Mouse (Mus musculus): Measurements from ENCODE around the gene Ecm1. TPM values are rescaled to one million over a fixed set of nuclear protein-coding genes. Genes with fewer than 3 reads are reported as not detected.

Gene Ecm1
- 13.3 and 14.3 TPM in 2 replicates for polyA plus RNA-seq (2014; fragmentation: Nextera tagmentation; extraction: Ambion mirVana)

- H3K36me3 ChIP-seq (ENCODE audit: control insufficient read depth, insufficient read depth, low read length): peaks cover 2% of the 10 kb centered on the region; the same call in 1 of the 2 replicates
- no peak for DNase-seq (ENCODE audit: low spot score)
- ATAC-seq (ENCODE audit: low FRiP score): no peak
- WGBS: 86% methylated on average over 7 of the region's 7 CpGs
- no peaks in the 10 kb centered on the region for H3K4me1 ChIP-seq (replicated peaks; ENCODE audit: control insufficient read depth, insufficient read depth, low read length)
- no peak within 1 kb of the TSS for H3K4me2 ChIP-seq (replicated peaks; ENCODE audit: low read depth, low read length)
- H3K27ac ChIP-seq (ENCODE audit: low read depth, low read length): no peak within 1 kb of the TSS
- no peak within 1 kb of the TSS for H3K9ac ChIP-seq (ENCODE audit: low read depth, low read length)
- H3K27me3 ChIP-seq (ENCODE audit: control insufficient read depth, insufficient read depth, low read length): no peaks in the 10 kb centered on the region
- H3K4me3 ChIP-seq (ENCODE audit: low read depth, low read length): no peak within 1 kb of the TSS
- H3K9me3 ChIP-seq (ENCODE audit: control insufficient read depth, low read length): no peaks in the 10 kb centered on the region
Observed at GRCm38 (mm10) chr3:95739353-95740104, at the start of gene Ecm1. Gene Ecm1, minus strand, starts transcription at chr3:95739569.

- Histone ChIP-seq H3K9ac (ENCODE audit: low read depth, low read length) (no peak overlapping the region), H3K27ac (ENCODE audit: low read depth, low read length) (no peak overlapping the region), H3K4me1 (replicated peaks; ENCODE audit: control insufficient read depth, insufficient read depth, low read length) (no peaks in the 10 kb centered on the region), H3K27me3 (ENCODE audit: control insufficient read depth, insufficient read depth, low read length) (no peaks in the 10 kb centered on the region), H3K4me2 (replicated peaks; ENCODE audit: low read depth, low read length) (no peak overlapping the region), H3K9me3 (ENCODE audit: control insufficient read depth, low read length) (no peaks in the 10 kb centered on the region), H3K36me3 (ENCODE audit: control insufficient read depth, insufficient read depth, low read length) (0 out of 2 replicates have a peak, but pooled peaks cover 6% of the 10 kb centered on the region), H3K4me3 (ENCODE audit: low read depth, low read length) (no peak overlapping the region)
- WGBS: 95% methylated on average over 4 of the region's 4 CpGs
- DNase-seq (ENCODE audit: low spot score) (no peak), ATAC-seq (ENCODE audit: low FRiP score) (no peak)
Observed at GRCm38 (mm10) chr3:95785501-95785900, 46.1 kb upstream of the Ecm1 start.

GRCm38 (mm10) chr3:95771985-95772384 is 32.6 kb upstream of the Ecm1 start:
- H3K9ac ChIP-seq (ENCODE audit: low read depth, low read length): no peak overlapping the region
- H3K9me3 ChIP-seq (ENCODE audit: control insufficient read depth, low read length): no peaks in the 10 kb centered on the region
- H3K27ac ChIP-seq (ENCODE audit: low read depth, low read length): no peak overlapping the region
- ATAC-seq (ENCODE audit: low FRiP score) (no peak), DNase-seq (ENCODE audit: low spot score) (peak; percentile 34)
- no peak overlapping the region for H3K4me2 ChIP-seq (replicated peaks; ENCODE audit: low read depth, low read length)
- no peaks in the 10 kb centered on the region for H3K4me1 ChIP-seq (replicated peaks; ENCODE audit: control insufficient read depth, insufficient read depth, low read length)
- peaks cover 9% of the 10 kb centered on the region; the same call in 1 of the 2 replicates for H3K36me3 ChIP-seq (ENCODE audit: control insufficient read depth, insufficient read depth, low read length)
- no peak overlapping the region for H3K4me3 ChIP-seq (ENCODE audit: low read depth, low read length)
- H3K27me3 ChIP-seq (ENCODE audit: control insufficient read depth, insufficient read depth, low read length): no peaks in the 10 kb centered on the region

GRCm38 (mm10) chr3:95765534-95765933 is 26.2 kb upstream of the Ecm1 start:
- Histone ChIP-seq H3K27ac (ENCODE audit: low read depth, low read length) (no peak overlapping the region), H3K27me3 (ENCODE audit: control insufficient read depth, insufficient read depth, low read length) (no peaks in the 10 kb centered on the region), H3K9me3 (ENCODE audit: control insufficient read depth, low read length) (no peaks in the 10 kb centered on the region), H3K9ac (ENCODE audit: low read depth, low read length) (no peak overlapping the region), H3K4me2 (replicated peaks; ENCODE audit: low read depth, low read length) (no peak overlapping the region), H3K4me3 (ENCODE audit: low read depth, low read length) (no peak overlapping the region), H3K36me3 (ENCODE audit: control insufficient read depth, insufficient read depth, low read length) (peaks cover 15% of the 10 kb centered on the region), H3K4me1 (replicated peaks; ENCODE audit: control insufficient read depth, insufficient read depth, low read length) (no peaks in the 10 kb centered on the region)
- DNase-seq (ENCODE audit: low spot score): no peak
- ATAC-seq (ENCODE audit: low FRiP score): no peak
- WGBS: 93% methylated on average over 10 of the region's 10 CpGs

GRCm38 (mm10) chr3:95763811-95764210 is 24.4 kb upstream of the Ecm1 start:
- H3K4me3 ChIP-seq (ENCODE audit: low read depth, low read length): no peak overlapping the region
- 78% methylated on average over 10 of the region's 10 CpGs for WGBS
- ATAC-seq (ENCODE audit: low FRiP score): no peak
- no peaks in the 10 kb centered on the region for H3K9me3 ChIP-seq (ENCODE audit: control insufficient read depth, low read length)
- no peak overlapping the region for H3K4me2 ChIP-seq (replicated peaks; ENCODE audit: low read depth, low read length)
- H3K36me3 ChIP-seq (ENCODE audit: control insufficient read depth, insufficient read depth, low read length): peaks cover 15% of the 10 kb centered on the region
- H3K9ac ChIP-seq (ENCODE audit: low read depth, low read length): no peak overlapping the region
- DNase-seq (ENCODE audit: low spot score): no peak
- no peaks in the 10 kb centered on the region for H3K4me1 ChIP-seq (replicated peaks; ENCODE audit: control insufficient read depth, insufficient read depth, low read length)
- no peaks in the 10 kb centered on the region for H3K27me3 ChIP-seq (ENCODE audit: control insufficient read depth, insufficient read depth, low read length)
- no peak overlapping the region for H3K27ac ChIP-seq (ENCODE audit: low read depth, low read length)

- Histone ChIP-seq H3K9me3 (ENCODE audit: control insufficient read depth, low read length) (no peaks in the 10 kb centered on the region), H3K27ac (ENCODE audit: low read depth, low read length) (no peak overlapping the region), H3K4me1 (replicated peaks; ENCODE audit: control insufficient read depth, insufficient read depth, low read length) (no peaks in the 10 kb centered on the region), H3K36me3 (ENCODE audit: control insufficient read depth, insufficient read depth, low read length) (peaks cover 15% of the 10 kb centered on the region), H3K4me3 (ENCODE audit: low read depth, low read length) (no peak overlapping the region), H3K9ac (ENCODE audit: low read depth, low read length) (no peak overlapping the region), H3K27me3 (ENCODE audit: control insufficient read depth, insufficient read depth, low read length) (no peaks in the 10 kb centered on the region), H3K4me2 (replicated peaks; ENCODE audit: low read depth, low read length) (no peak overlapping the region)
- WGBS: 60% methylated on average over 6 of the region's 6 CpGs
- ATAC-seq (ENCODE audit: low FRiP score) (no peak), DNase-seq (ENCODE audit: low spot score) (no peak)
Observed at GRCm38 (mm10) chr3:95762961-95763360, 23.6 kb upstream of the Ecm1 start.

- no peak for ATAC-seq (ENCODE audit: low FRiP score)
- peaks cover 12% of the 10 kb centered on the region for H3K36me3 ChIP-seq (ENCODE audit: control insufficient read depth, insufficient read depth, low read length)
- 60% methylated on average over 4 of the region's 4 CpGs for WGBS
- no peaks in the 10 kb centered on the region for H3K9me3 ChIP-seq (ENCODE audit: control insufficient read depth, low read length)
- H3K27ac ChIP-seq (ENCODE audit: low read depth, low read length): no peak overlapping the region
- H3K9ac ChIP-seq (ENCODE audit: low read depth, low read length): no peak overlapping the region
- no peaks in the 10 kb centered on the region for H3K27me3 ChIP-seq (ENCODE audit: control insufficient read depth, insufficient read depth, low read length)
- H3K4me2 ChIP-seq (replicated peaks; ENCODE audit: low read depth, low read length): no peak overlapping the region
- no peak overlapping the region for H3K4me3 ChIP-seq (ENCODE audit: low read depth, low read length)
- no peaks in the 10 kb centered on the region for H3K4me1 ChIP-seq (replicated peaks; ENCODE audit: control insufficient read depth, insufficient read depth, low read length)
- DNase-seq (ENCODE audit: low spot score): no peak
Observed at GRCm38 (mm10) chr3:95761771-95762170, 22.4 kb upstream of the Ecm1 start.

GRCm38 (mm10) chr3:95760656-95761055 is 21.3 kb upstream of the Ecm1 start:
- no peak overlapping the region for H3K4me3 ChIP-seq (ENCODE audit: low read depth, low read length)
- DNase-seq (ENCODE audit: low spot score) (no peak), ATAC-seq (ENCODE audit: low FRiP score) (no peak)
- H3K27me3 ChIP-seq (ENCODE audit: control insufficient read depth, insufficient read depth, low read length): no peaks in the 10 kb centered on the region
- peaks cover 12% of the 10 kb centered on the region for H3K36me3 ChIP-seq (ENCODE audit: control insufficient read depth, insufficient read depth, low read length)
- H3K4me2 ChIP-seq (replicated peaks; ENCODE audit: low read depth, low read length): no peak overlapping the region
- H3K9me3 ChIP-seq (ENCODE audit: control insufficient read depth, low read length): no peaks in the 10 kb centered on the region
- no peak overlapping the region for H3K27ac ChIP-seq (ENCODE audit: low read depth, low read length)
- H3K9ac ChIP-seq (ENCODE audit: low read depth, low read length): no peak overlapping the region
- H3K4me1 ChIP-seq (replicated peaks; ENCODE audit: control insufficient read depth, insufficient read depth, low read length): no peaks in the 10 kb centered on the region

- 86% methylated on average over 6 of the region's 6 CpGs for WGBS
- Histone ChIP-seq H3K27me3 (ENCODE audit: control insufficient read depth, insufficient read depth, low read length) (no peaks in the 10 kb centered on the region), H3K4me3 (ENCODE audit: low read depth, low read length) (no peak within 1 kb of the TSS), H3K4me2 (replicated peaks; ENCODE audit: low read depth, low read length) (no peak within 1 kb of the TSS), H3K4me1 (replicated peaks; ENCODE audit: control insufficient read depth, insufficient read depth, low read length) (no peaks in the 10 kb centered on the region), H3K9me3 (ENCODE audit: control insufficient read depth, low read length) (no peaks in the 10 kb centered on the region), H3K9ac (ENCODE audit: low read depth, low read length) (no peak within 1 kb of the TSS), H3K36me3 (ENCODE audit: control insufficient read depth, insufficient read depth, low read length) (peaks cover 7% of the 10 kb centered on the region), H3K27ac (ENCODE audit: low read depth, low read length) (no peak within 1 kb of the TSS)
- DNase-seq (ENCODE audit: low spot score): no peak
- ATAC-seq (ENCODE audit: low FRiP score): no peak
Observed at GRCm38 (mm10) chr3:95760106-95760505, 20.7 kb upstream of the Ecm1 start, which contains the start of gene Tars2. Gene Tars2, minus strand, starts transcription at chr3:95760206.
